Mouse (Mus musculus): ENCODE data around the gene Zswim3.

DNA sequence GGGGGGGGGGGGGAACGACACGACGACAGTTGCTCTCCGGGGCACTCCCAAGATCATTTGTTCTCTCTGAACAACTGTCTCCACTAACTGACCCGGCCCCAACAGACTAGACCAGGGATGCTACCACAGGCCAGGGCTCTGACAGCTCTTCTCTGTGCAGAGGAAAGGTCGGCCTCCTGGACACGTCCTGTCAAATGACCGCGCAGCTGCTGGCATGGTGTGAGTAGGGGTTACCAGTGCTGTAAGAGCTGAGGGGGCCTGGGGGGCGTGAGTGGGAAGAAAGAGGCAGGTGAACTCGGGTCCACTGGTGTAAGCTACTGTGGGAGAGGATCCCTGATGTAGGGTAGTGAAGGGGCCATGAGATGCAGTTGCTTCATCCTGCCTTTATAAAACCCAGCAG lies 47.1 kb upstream of the Zswim3 start:
- TF ChIP-seq POLR2A (IDR thresholded peaks at IDR 0.05; ENCODE audit: low read depth, low read length) (no peak), CTCF (conservative IDR thresholded peaks at IDR 0.05; ENCODE audit: insufficient read depth, insufficient read length, low read depth, low read length) (no peak)
